Mouse (Mus musculus) Patski (cell line): ENCODE data around the gene Zkscan3. TPM values are rescaled to one million over a fixed set of nuclear protein-coding genes. Genes with fewer than 3 reads are reported as not detected.

Experiments
- ATAC-seq: fragments of 100-300 bp; one replicate; pipeline ENCODE4 v1.8.0; 2021
- CTCF ChIA-PET: fragments of 350-600 bp; sonication (Branson Sonifier 250); formaldehyde crosslinking; loops from one replicate; lab custom pipeline; 2022; ENCODE audit warnings: inconsistent platforms; lab: Charles Lee
- POLR2A ChIA-PET: fragments of 350-600 bp; sonication (Branson Sonifier 250); formaldehyde crosslinking; loops from one replicate; lab custom pipeline; 2022; ENCODE audit warnings: antibody characterized with exemption, inconsistent platforms; lab: Charles Lee
- DNase-seq: peaks from one replicate; pipeline ENCODE4 v3.0.0-alpha.2; 2011; ENCODE audit warnings: low read depth, low spot score
- H3K27me3 ChIP-seq: fragments of 371-371 bp; one replicate; pipeline ENCODE4 v1.5.1; 2021
- CTCF ChIP-seq: fragments of 100-300 bp; IDR thresholded peaks from one replicate; pipeline ENCODE4 v1.5.1; 2021
- in situ Hi-C: fragments of 300-500 bp; cut with MboI; formaldehyde crosslinking; loops from 3 replicates; pipeline ENCODE4 v1.11.1; 2018; ENCODE audit warnings: low pct_unique_long_range_greater_than_20kb, mixed read lengths
- polyA plus RNA-seq: library from polyadenylated mRNA; unstranded; gene quantifications from one replicate; pipeline ENCODE4 v1.2.3, GENCODE M21; 2021

Zkscan3 gene
- polyA plus RNA-seq, 1 experiment from 2014 or later: 54.0 TPM

GRCm38 (mm10) chr13:21362621-21363248 lies 39.8 kb downstream of the Zkscan3 start, which contains the start of gene Zscan12:
Gene Zscan12, plus strand, starts transcription at chr13:21362820.
- TF ChIP-seq CTCF: no peak
- DNase-seq (peak; percentile 77), ATAC-seq (peak; percentile 99)
- no peaks in the 10 kb centered on the region for H3K27me3 ChIP-seq
- ChIA-PET POLR2A (interaction anchor here (0.6 to 1.4 kb wide), 2 partner anchors 26 to 53 kb away, joined by 3 read pairs; no protein-coding TSS in a partner anchor), CTCF (no interaction called here)
- in situ Hi-C loops: no loop called here

- ATAC-seq (no peak), DNase-seq (no peak)
- in situ Hi-C loops: no loop called here
- ChIA-PET CTCF (no interaction called here), POLR2A (no interaction called here)
- no peak for TF ChIP-seq CTCF
- H3K27me3 ChIP-seq: peaks cover 3% of the 10 kb centered on the region
These were observed 52.0 kb downstream of the Zkscan3 start for GRCm38 (mm10) chr13:21350593-21350992.

- ATAC-seq (no peak), DNase-seq (no peak)
- POLR2A ChIA-PET: no interaction called here
- peaks cover 22% of the 10 kb centered on the region for H3K27me3 ChIP-seq
- CTCF ChIA-PET: no interaction called here
- in situ Hi-C loops: no loop called here
- TF ChIP-seq CTCF: no peak
These were observed 55.9 kb downstream of the Zkscan3 start, which contains the start of gene Olfr1367 for GRCm38 (mm10) chr13:21346610-21347009. Gene Olfr1367, plus strand, starts transcription at chr13:21346910.

Other genes starting within 250 kb of the Zkscan3 start
- 57.8 TPM for gene Trim27, start 223.3 kb downstream of the Zkscan3 start, polyA plus RNA-seq
- gene Gpx5, start 110.0 kb downstream of the Zkscan3 start, polyA plus RNA-seq: not detected
- not detected for gene Gpx6, start 90.6 kb downstream of the Zkscan3 start, polyA plus RNA-seq
- gene Olfr1367, start 55.8 kb downstream of the Zkscan3 start, polyA plus RNA-seq: not detected
- 10.4 TPM for gene Zscan12, start 39.9 kb downstream of the Zkscan3 start, polyA plus RNA-seq
- gene Pgbd1, start 38.3 kb upstream of the Zkscan3 start, polyA plus RNA-seq: 0.17 TPM
- gene Zscan26, start 51.0 kb upstream of the Zkscan3 start, polyA plus RNA-seq: 25.5 TPM
- 0.42 TPM for gene Nkapl, start 65.8 kb upstream of the Zkscan3 start, polyA plus RNA-seq
- 2.5 TPM for gene Zkscan4, start 76.2 kb upstream of the Zkscan3 start, polyA plus RNA-seq
- gene Gm10065, start 76.7 kb upstream of the Zkscan3 start, polyA plus RNA-seq: not detected
- 34.4 TPM for gene AK157302, start 92.5 kb upstream of the Zkscan3 start, polyA plus RNA-seq
- gene Gm11273, start 98.7 kb upstream of the Zkscan3 start, polyA plus RNA-seq: 416 TPM
- gene Zkscan8, start 128.4 kb upstream of the Zkscan3 start, polyA plus RNA-seq: 12.5 TPM
- 0.01 TPM for gene Olfr1366, start 140.1 kb upstream of the Zkscan3 start, polyA plus RNA-seq
- gene Olfr1535, start 157.1 kb upstream of the Zkscan3 start, polyA plus RNA-seq: 0.09 TPM
- gene Olfr1364, start 179.0 kb upstream of the Zkscan3 start, polyA plus RNA-seq: not detected
- gene Olfr1362, start 211.3 kb upstream of the Zkscan3 start, polyA plus RNA-seq: not detected
- gene Olfr11, start 239.8 kb upstream of the Zkscan3 start, polyA plus RNA-seq: not detected